Mouse (Mus musculus): ENCODE measurements around the gene Celf5.

DNA sequence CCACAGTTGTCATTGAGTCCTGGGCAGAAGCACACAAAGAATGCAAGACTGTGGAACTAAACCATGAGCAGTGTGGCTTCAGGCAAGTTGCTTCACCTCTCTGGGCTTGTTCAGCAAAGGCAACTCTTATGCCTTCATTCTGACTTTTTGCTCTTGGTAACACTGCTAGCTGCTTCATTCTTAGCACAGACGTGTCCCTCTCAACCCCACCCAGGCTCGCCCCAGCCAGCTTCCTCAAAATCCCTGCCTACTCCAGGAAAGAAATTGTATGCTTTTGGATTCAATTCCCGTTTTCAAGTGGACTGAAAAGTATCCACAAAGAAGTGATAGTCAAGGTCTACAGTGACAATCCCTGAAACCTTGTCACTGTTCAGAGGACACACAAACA is 37.5 kb upstream of the Celf5 start:
- no peak for TF ChIP-seq CTCF (IDR thresholded peaks at IDR 0.05; ENCODE audit: low read depth)
- no peak for TF ChIP-seq EP300 (IDR thresholded peaks at IDR 0.05; ENCODE audit: low read depth)
